Mouse (Mus musculus) lung, embryonic 14.5 days (tissue): ENCODE results near the gene Txn1. TPM values are rescaled to one million over a fixed set of nuclear protein-coding genes. Genes with fewer than 3 reads are reported as not detected.

Source experiments
- ATAC-seq: fragments of 200-750 bp; cut with Nextera tagmentation; 2 replicates; pipeline ENCODE4 v1.8.0; 2017; ENCODE audit warnings: mild to moderate bottlenecking, moderate TSS enrichment, moderate library complexity; ENCODE audit not compliant: insufficient read depth
- DNase-seq: peaks from one replicate; pipeline ENCODE4 v3.0.0-alpha.2; 2015
- H3K27ac ChIP-seq: fragments of 300-500 bp; sonication (generic); 2 replicates; pipeline ENCODE4 v1.5.1; 2014; ENCODE audit warnings: low read depth, mild to moderate bottlenecking, moderate library complexity
- H3K27me3 ChIP-seq: fragments of 300-500 bp; sonication (generic); 2 replicates; pipeline ENCODE4 v1.6.1; 2014; ENCODE audit warnings: low read length, control low read depth; ENCODE audit not compliant: insufficient read depth
- H3K36me3 ChIP-seq: fragments of 300-500 bp; sonication (generic); 2 replicates; pipeline ENCODE4 v1.6.1; 2014; ENCODE audit warnings: control low read depth; ENCODE audit not compliant: insufficient read depth
- H3K4me1 ChIP-seq: fragments of 300-500 bp; sonication (generic); 2 replicates; pipeline ENCODE4 v1.6.1; 2014; ENCODE audit warnings: antibody characterized with exemption, control low read depth; ENCODE audit not compliant: insufficient read depth
- H3K4me2 ChIP-seq: fragments of 300-500 bp; sonication (generic); 2 replicates; pipeline ENCODE4 v1.6.1; 2014; ENCODE audit warnings: mild to moderate bottlenecking
- H3K4me3 ChIP-seq: fragments of 300-500 bp; sonication (generic); 2 replicates; pipeline ENCODE4 v1.5.1; 2014; ENCODE audit warnings: low read depth, low read length
- H3K9ac ChIP-seq: fragments of 300-500 bp; sonication (generic); 2 replicates; pipeline ENCODE4 v1.6.1; 2014
- H3K9me3 ChIP-seq: fragments of 300-500 bp; sonication (generic); 2 replicates; pipeline ENCODE4 v1.6.1; 2016; ENCODE audit warnings: low read depth, low read length, control low read depth
- CTCF ChIP-seq: IDR thresholded peaks from 2 replicates; pipeline ENCODE4 v1.5.1; 2016; ENCODE audit warnings: antibody characterized with exemption, low read depth
- WGBS: fragments of 180-500 bp; shearing (Covaris S2); extraction: QIAGEN DNeasy Blood & Tissue Kit; methylation state at CpG from one replicate; pipeline ENCODE4 v1.1.7; 2014; 5-methylcytosine and 5-hydroxymethylcytosine counted together
- polyA plus RNA-seq: library from polyadenylated mRNA; unstranded; fragments of >200 nt; fragmentation: Nextera tagmentation; extraction: Ambion mirVana; gene quantifications from 2 replicates; pipeline ENCODE4 v1.2.1, GENCODE M21; 2014

The Txn1 gene
- polyA plus RNA-seq, 1 experiment from 2014 or later = 487 TPM

GRCm38 (mm10) chr4:57914193-57915190 is 41.7 kb downstream of the Txn1 start:
- H3K4me1 ChIP-seq = no peaks in the 10 kb centered on the region
- ATAC-seq = 0 out of 2 replicates have a peak, but pooled peaks have one; percentile 26
- H3K4me2 ChIP-seq = peak overlapping the region; percentile 55
- DNase-seq = peak; percentile 23
- WGBS = 58% methylated on average over 10 of the region's 10 CpGs
- peak overlapping the region; percentile 25 for H3K27ac ChIP-seq
- H3K9me3 ChIP-seq = no peaks in the 10 kb centered on the region; the same call in 1 of the 2 replicates
- no peak overlapping the region for H3K9ac ChIP-seq
- H3K4me3 ChIP-seq = peak overlapping the region; percentile 27
- no peaks in the 10 kb centered on the region for H3K27me3 ChIP-seq
- H3K36me3 ChIP-seq = no peaks in the 10 kb centered on the region
- TF ChIP-seq CTCF = peak; percentile 41

GRCm38 (mm10) chr4:57913021-57913420 is 43.2 kb downstream of the Txn1 start:
- no peak overlapping the region for H3K9ac ChIP-seq
- H3K36me3 ChIP-seq = no peaks in the 10 kb centered on the region
- H3K9me3 ChIP-seq = no peaks in the 10 kb centered on the region; the same call in 1 of the 2 replicates
- H3K27me3 ChIP-seq = no peaks in the 10 kb centered on the region
- no peak overlapping the region for H3K27ac ChIP-seq
- no peak for TF ChIP-seq CTCF
- no peaks in the 10 kb centered on the region for H3K4me1 ChIP-seq
- H3K4me2 ChIP-seq = no peak overlapping the region
- no peak for ATAC-seq
- no peak for DNase-seq
- H3K4me3 ChIP-seq = no peak overlapping the region

DNA sequence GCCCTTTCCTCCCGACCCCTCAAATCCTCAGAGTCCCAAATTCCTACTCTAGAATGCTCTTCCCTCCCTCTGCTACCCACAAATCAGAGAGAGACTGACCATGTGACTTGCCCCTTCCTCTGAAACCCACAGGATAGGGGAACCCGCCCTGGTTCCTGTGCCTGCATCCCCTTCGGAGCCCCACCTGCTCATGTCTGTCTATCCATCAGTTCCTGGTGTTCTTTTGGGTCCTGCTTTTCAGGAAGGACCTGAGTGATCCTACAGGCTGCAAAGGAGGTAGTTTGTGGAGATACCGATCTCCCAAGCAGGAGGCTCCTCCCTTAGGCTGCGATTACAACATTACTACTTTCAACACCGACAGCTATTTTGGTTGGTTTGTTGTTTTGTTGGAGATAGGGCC is 47.4 kb downstream of the Txn1 start:
- WGBS = 59% methylated on average over 6 of the region's 6 CpGs
- no peak for TF ChIP-seq CTCF
- Histone ChIP-seq H3K36me3 (no peaks in the 10 kb centered on the region), H3K4me1 (no peaks in the 10 kb centered on the region), H3K4me2 (no peak overlapping the region), H3K9me3 (no peaks in the 10 kb centered on the region; the same call in 1 of the 2 replicates), H3K27ac (no peak overlapping the region), H3K27me3 (no peaks in the 10 kb centered on the region), H3K4me3 (no peak overlapping the region), H3K9ac (no peak overlapping the region)
- ATAC-seq = no peak
- no peak for DNase-seq

DNA sequence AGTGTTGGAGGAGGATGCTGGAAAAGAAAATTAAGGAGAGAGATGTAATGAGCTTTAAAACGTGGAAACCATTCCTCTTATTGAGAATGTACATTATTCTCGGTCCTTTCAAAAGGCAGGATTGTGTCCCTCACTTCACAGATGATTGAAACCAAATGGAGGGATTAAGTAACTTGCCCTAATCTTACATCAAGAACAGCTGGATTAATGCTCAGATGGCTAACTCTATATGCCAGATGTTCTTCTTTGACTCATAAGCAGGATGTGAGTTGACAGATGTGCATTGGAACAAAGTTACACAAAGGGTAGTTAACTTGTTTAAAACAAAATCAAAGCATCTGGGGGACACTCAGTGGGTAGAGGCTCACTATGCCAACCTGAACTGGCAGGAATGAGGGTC is 49.5 kb downstream of the Txn1 start:
- H3K4me1 ChIP-seq = no peaks in the 10 kb centered on the region
- no peak overlapping the region for H3K27ac ChIP-seq
- H3K36me3 ChIP-seq = no peaks in the 10 kb centered on the region
- no peak for TF ChIP-seq CTCF
- H3K9ac ChIP-seq = no peak overlapping the region
- no peaks in the 10 kb centered on the region for H3K9me3 ChIP-seq
- H3K27me3 ChIP-seq = no peaks in the 10 kb centered on the region
- ATAC-seq = no peak
- 31% methylated on average over 2 of the region's 2 CpGs for WGBS
- no peak overlapping the region for H3K4me2 ChIP-seq
- DNase-seq = no peak
- no peak overlapping the region for H3K4me3 ChIP-seq

DNA sequence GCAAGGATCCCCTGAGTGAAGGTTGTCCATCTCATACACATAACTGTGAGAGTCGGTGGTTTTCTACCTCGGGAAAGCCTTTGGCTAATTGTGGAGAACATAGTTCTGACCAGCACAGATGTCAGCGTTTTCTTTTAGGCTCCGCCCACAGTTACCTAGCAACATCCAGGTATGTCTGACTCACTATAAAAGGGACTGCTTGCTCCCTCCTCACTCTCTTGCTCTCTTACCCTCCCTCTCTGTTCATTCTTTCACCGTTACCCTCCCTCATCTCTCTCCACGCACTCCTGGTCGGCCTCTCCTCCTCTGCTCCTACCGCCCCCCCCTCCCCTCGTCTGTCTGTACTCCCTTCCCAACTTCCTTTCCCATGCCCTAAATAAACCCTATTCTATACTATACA is 51.6 kb downstream of the Txn1 start:
- H3K9ac ChIP-seq = no peak overlapping the region
- no peaks in the 10 kb centered on the region for H3K36me3 ChIP-seq
- no peak for TF ChIP-seq CTCF
- no peaks in the 10 kb centered on the region for H3K4me1 ChIP-seq
- ATAC-seq (peak; percentile 62; the same call in 1 of the 2 replicates), DNase-seq (peak; percentile 55)
- H3K27me3 ChIP-seq = no peaks in the 10 kb centered on the region
- H3K4me2 ChIP-seq = peak overlapping the region; percentile 18; the same call in 1 of the 2 replicates
- H3K4me3 ChIP-seq = no peak overlapping the region
- no peak overlapping the region for H3K27ac ChIP-seq
- 24% methylated on average over 9 of the region's 9 CpGs for WGBS
- H3K9me3 ChIP-seq = no peaks in the 10 kb centered on the region

DNA sequence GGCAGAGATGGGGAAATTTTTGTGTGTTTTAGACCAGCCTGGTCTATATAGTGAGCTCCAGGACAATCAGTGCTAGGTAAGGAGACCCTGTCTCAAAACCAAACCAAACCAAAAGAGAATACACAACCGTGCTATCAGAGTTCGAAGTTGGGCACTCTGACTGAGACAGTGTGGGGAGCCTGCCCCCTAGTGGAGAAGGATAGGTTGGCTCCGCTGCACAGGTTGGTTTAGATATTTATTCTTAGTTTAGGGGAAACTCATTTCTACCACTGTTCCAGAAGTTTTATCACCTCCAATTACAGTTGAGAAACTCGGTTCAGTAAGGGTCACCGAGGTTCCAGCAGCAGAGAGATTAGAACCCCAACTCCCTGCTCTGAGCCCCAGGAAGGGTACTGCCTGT is 52.0 kb downstream of the Txn1 start:
- peak overlapping the region; percentile 18; the same call in 1 of the 2 replicates for H3K4me2 ChIP-seq
- H3K36me3 ChIP-seq = no peaks in the 10 kb centered on the region
- H3K27ac ChIP-seq = no peak overlapping the region
- no peak overlapping the region for H3K4me3 ChIP-seq
- TF ChIP-seq CTCF = peak; percentile 95
- peak; percentile 30; the same call in 1 of the 2 replicates for ATAC-seq
- H3K4me1 ChIP-seq = no peaks in the 10 kb centered on the region
- peak; percentile 86 for DNase-seq
- no peaks in the 10 kb centered on the region for H3K9me3 ChIP-seq
- 11% methylated on average over 5 of the region's 5 CpGs for WGBS
- H3K27me3 ChIP-seq = no peaks in the 10 kb centered on the region
- H3K9ac ChIP-seq = no peak overlapping the region

- Histone ChIP-seq H3K36me3 (0 out of 2 replicates have a peak, but pooled peaks cover 2% of the 10 kb centered on the region), H3K9ac (no peak overlapping the region), H3K4me3 (no peak overlapping the region), H3K27me3 (no peaks in the 10 kb centered on the region), H3K4me1 (no peaks in the 10 kb centered on the region), H3K9me3 (no peaks in the 10 kb centered on the region), H3K27ac (no peak overlapping the region), H3K4me2 (no peak overlapping the region)
- DNase-seq = no peak
- no peak for ATAC-seq
- 77% methylated on average over 5 of the region's 5 CpGs for WGBS
- TF ChIP-seq CTCF = no peak
Observed at GRCm38 (mm10) chr4:57902619-57903018, 53.6 kb downstream of the Txn1 start.
